Mouse (Mus musculus) G1E-ER4 (cell line): Measurements from ENCODE around the gene Slc2a13. TPM values are rescaled to one million over a fixed set of nuclear protein-coding genes. Genes with fewer than 3 reads are reported as not detected.

ENCODE experiments used
- GATA1 ChIP-seq: IDR thresholded peaks from one replicate; pipeline ENCODE4 v1.8.0; 2012; ENCODE audit warnings: low read length, inconsistent platforms
- polyA plus RNA-seq: library from polyadenylated mRNA; stranded (reverse); fragments of >175 nt; gene quantifications from 2 replicates; pipeline ENCODE4 v1.2.3, GENCODE M21; 2012

Slc2a13 gene
- polyA plus RNA-seq, 1 experiment = not detected

GRCm38 (mm10) chr15:91457202-91457601, 115.9 kb downstream of the Slc2a13 start:
- no peak for TF ChIP-seq GATA1

GRCm38 (mm10) chr15:91445399-91445798, 127.7 kb downstream of the Slc2a13 start:
- TF ChIP-seq GATA1 = no peak

- TF ChIP-seq GATA1 = no peak
Measured at GRCm38 (mm10) chr15:91443449-91443848, 129.6 kb downstream of the Slc2a13 start.

DNA sequence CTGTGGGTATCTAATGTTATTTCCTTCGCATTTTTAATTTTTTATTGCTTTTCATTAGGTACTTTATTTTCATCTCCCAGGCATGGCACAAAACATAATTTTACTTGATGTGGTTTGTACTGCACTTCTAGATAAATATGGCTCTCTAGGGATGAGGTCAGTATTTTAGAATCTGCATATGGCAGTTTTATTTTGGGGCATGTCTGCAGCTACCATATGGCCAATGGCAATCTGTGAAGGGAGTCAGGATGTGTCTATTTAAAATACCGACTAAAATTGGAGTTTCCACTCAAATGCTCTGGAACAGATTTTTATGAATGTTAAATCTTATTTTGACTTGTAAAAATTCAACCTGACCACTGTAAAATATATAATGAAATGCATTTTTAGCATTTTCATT, 133.2 kb downstream of the Slc2a13 start:
- TF ChIP-seq GATA1 = no peak

GRCm38 (mm10) chr15:91425426-91425825, 147.6 kb downstream of the Slc2a13 start:
- no peak for TF ChIP-seq GATA1

GRCm38 (mm10) chr15:91406979-91407378, 166.1 kb downstream of the Slc2a13 start:
- TF ChIP-seq GATA1 = no peak

GRCm38 (mm10) chr15:91395165-91395564, 177.9 kb downstream of the Slc2a13 start:
- TF ChIP-seq GATA1 = no peak

GRCm38 (mm10) chr15:91383694-91384093, 189.4 kb downstream of the Slc2a13 start:
- no peak for TF ChIP-seq GATA1

DNA sequence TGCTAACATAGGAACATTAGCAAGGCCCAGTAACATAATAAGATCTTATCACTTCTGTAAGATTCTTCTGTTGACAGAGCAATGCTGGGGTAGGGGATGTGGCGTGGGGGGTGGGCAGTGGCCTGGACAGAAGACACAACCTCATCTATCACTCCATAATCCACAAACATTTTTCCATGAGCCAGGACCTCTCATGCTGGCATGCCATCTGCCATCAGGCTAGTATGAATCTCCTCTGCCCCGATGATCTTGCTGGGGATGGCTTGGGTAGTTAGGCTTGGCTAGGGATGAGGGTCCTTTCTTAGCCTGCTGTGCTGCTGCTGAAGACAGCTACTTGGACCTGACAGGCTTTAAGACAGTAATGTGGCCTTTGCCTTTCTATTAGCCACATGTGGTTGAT, 190.5 kb downstream of the Slc2a13 start:
- no peak for TF ChIP-seq GATA1

DNA sequence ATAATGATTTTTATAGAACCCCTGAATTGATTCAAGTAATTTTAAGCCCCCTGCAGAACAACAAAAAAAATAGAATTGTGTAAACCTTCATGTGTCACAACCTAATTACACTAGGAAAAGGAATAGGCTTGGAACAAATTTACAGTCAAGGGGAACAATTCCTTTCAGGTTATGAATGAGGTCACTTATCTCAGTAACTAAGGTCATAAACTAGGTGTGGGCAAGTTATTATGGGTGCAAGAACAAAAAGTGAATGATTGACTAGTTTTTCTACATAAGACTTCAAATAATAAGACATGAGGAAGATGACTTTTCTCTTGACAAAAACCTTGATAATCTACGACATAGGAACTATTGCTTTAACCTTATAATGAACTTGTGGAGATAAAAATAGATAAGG, 191.2 kb downstream of the Slc2a13 start:
- no peak for TF ChIP-seq GATA1

DNA sequence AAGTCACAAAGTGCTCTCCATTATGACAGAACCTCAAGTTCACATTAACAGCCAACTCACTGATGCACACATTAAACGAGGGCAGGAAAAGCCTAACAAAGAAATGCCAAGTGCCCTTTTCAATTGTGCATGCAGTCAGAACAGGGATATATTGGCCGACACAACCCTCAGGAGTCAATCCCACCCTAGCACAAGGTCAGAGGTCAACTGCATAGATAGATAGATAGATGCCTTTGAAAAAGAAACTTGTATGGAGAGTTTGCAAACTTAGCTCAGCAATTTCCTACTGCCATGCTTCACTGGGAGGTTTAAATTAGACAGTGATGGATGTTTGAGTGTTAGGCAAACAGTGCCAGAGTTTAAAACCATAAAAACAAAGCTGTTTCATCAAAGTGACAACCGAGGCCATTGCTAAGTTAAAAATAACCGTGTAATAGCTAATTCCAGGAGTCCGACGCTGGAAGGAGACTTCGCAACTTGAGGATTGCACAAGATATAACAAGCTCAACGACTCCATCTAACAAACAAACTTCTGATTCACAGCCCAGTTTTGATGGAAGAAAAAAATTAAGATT, 194.2 kb downstream of the Slc2a13 start:
- no peak for TF ChIP-seq GATA1

- no peak for TF ChIP-seq GATA1
Measured at GRCm38 (mm10) chr15:91377568-91377967, 195.5 kb downstream of the Slc2a13 start.

GRCm38 (mm10) chr15:91377105-91377504, 196.0 kb downstream of the Slc2a13 start:
- TF ChIP-seq GATA1 = no peak

DNA sequence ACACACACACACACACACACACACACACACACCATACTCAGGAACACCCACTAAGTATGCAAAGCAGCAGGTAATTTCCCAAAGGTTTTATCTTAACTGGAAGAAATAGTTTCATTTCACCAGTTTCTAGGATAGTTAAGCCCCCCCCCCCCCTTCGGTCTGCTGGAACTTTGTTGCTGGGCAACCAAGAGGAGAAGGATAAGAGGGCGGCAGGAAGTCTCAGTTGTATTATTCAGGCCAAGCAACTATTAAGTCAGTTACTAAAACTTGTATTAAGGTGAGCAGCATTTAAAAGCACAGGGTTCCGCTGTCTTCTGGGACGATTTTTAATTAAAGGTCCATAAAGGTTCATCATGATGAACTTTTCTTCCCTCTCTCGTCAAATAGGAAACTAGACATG, 198.6 kb downstream of the Slc2a13 start:
- TF ChIP-seq GATA1 = no peak

DNA sequence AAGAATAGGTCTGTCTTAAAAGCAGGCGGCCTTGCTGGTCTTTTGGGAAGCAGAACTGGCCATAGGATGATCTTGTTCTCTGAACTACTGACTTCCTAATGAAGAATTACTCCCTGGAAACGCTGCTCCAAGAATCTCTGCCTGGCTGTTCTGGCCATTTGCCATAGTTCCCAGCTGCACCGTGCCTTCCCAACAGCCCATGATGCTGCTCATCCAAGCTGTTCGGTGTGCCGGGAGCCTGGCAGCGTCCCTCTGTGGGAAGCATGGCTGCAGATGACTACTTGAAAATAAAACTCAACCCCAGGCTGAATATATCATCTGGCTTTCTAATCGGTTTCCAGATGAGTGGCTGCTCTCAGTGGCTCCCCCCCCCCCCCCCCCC, 199.9 kb downstream of the Slc2a13 start:
- no peak for TF ChIP-seq GATA1

- no peak for TF ChIP-seq GATA1
Measured at GRCm38 (mm10) chr15:91372464-91373202, 200.4 kb downstream of the Slc2a13 start.

- no peak for TF ChIP-seq GATA1
Measured at GRCm38 (mm10) chr15:91371859-91372394, 201.1 kb downstream of the Slc2a13 start.
